Mouse (Mus musculus) heart, embryonic 16.5 days (tissue): ENCODE results near the gene Sipa1l3. TPM values are rescaled to one million over a fixed set of nuclear protein-coding genes. Genes with fewer than 3 reads are reported as not detected.

ENCODE experiments used
- ATAC-seq: fragments of 200-750 bp; cut with Nextera tagmentation; replicated peaks from 2 replicates; pipeline ENCODE4 v1.8.0; 2017; ENCODE audit warnings: moderate number of reproducible peaks; ENCODE audit not compliant: insufficient read depth, low FRiP score; ENCODE audit errors: extremely low read depth
- H3K27ac ChIP-seq: fragments of 300-500 bp; sonication (generic); 2 replicates; pipeline ENCODE4 v1.5.1; 2014; ENCODE audit warnings: mild to moderate bottlenecking, low read length, control low read depth, moderate library complexity
- H3K27me3 ChIP-seq: fragments of 300-500 bp; sonication (generic); 2 replicates; pipeline ENCODE4 v1.6.1; 2014; ENCODE audit warnings: low read length, mixed read lengths; ENCODE audit not compliant: control insufficient read depth, insufficient read depth
- H3K36me3 ChIP-seq: fragments of 300-500 bp; sonication (generic); 2 replicates; pipeline ENCODE4 v1.6.1; 2014; ENCODE audit not compliant: control insufficient read depth, insufficient read depth
- H3K4me1 ChIP-seq: fragments of 300-500 bp; sonication (generic); 2 replicates; pipeline ENCODE4 v1.6.1; 2014; ENCODE audit warnings: low read length, mixed read lengths; ENCODE audit not compliant: control insufficient read depth, insufficient read depth
- H3K4me2 ChIP-seq: fragments of 300-500 bp; sonication (generic); 2 replicates; pipeline ENCODE4 v1.6.1; 2014; ENCODE audit warnings: low read depth, mild to moderate bottlenecking, control low read depth, low read length
- H3K4me3 ChIP-seq: fragments of 300-500 bp; sonication (generic); 2 replicates; pipeline ENCODE4 v1.5.1; 2014; ENCODE audit warnings: mild to moderate bottlenecking, control low read depth, low read length
- H3K9ac ChIP-seq: fragments of 300-500 bp; sonication (generic); 2 replicates; pipeline ENCODE4 v1.6.1; 2014; ENCODE audit warnings: low read length, control low read depth
- H3K9me3 ChIP-seq: fragments of 300-500 bp; sonication (generic); replicated peaks from 2 replicates; pipeline ENCODE4 v1.6.1; 2016; ENCODE audit warnings: low read length; ENCODE audit not compliant: control insufficient read depth
- WGBS: fragments of 180-500 bp; shearing (Covaris S2); extraction: QIAGEN DNeasy Blood & Tissue Kit; methylation state at CpG from one replicate; pipeline ENCODE4 v1.1.7; 2014; 5-methylcytosine and 5-hydroxymethylcytosine counted together
- polyA plus RNA-seq: library from polyadenylated mRNA; unstranded; fragments of >200 nt; fragmentation: Nextera tagmentation; extraction: Ambion mirVana; gene quantifications from 2 replicates; pipeline ENCODE4 v1.2.1, GENCODE M21; 2015

Sipa1l3 gene
- polyA plus RNA-seq, 1 experiment from 2014 or later: 5.8 TPM

DNA sequence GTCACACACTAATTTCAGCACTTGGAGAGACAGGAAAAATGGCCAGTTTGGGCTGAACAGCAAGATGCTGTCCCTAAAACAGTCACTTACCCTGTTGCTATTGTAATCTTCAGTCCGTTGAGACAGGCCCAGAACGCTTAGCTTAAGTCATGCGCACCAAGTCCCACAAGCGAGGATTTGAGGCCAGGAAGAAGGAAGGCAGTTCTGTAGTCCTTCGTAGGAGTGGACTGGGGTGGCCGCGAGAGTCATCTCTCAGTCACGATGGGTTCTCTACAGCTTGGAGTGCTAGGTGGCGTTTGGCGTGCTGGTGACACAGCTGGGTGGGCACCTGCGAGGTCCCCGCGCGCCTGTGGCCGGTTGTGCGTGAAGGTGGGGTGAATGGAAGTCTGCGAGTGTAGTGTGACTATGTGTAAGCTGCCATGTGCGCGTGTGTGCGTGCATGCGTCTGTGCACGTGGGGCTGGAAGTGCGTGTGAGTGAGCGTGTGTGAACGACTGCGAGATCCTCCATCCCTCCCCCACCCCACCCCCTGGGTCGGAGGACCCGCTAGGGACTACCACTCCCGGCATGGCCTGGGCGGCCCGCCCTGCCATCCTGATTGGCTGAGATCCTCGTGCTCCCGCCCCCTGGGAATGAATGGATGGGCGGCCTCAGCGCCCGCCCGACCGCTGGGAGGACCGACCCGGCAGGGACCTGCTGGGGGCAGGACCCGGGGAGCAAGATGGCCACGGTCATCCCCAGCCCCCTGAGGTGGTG, 210.9 kb downstream of the Sipa1l3 start:
- H3K4me2 ChIP-seq: peak overlapping the region; percentile 99
- peak overlapping the region; percentile 71 for H3K9ac ChIP-seq
- no peaks in the 10 kb centered on the region for H3K9me3 ChIP-seq
- H3K4me3 ChIP-seq: peak overlapping the region; percentile 72
- peaks cover 64% of the 10 kb centered on the region for H3K27me3 ChIP-seq
- peaks cover 27% of the 10 kb centered on the region for H3K4me1 ChIP-seq
- peak; percentile 87 for ATAC-seq
- WGBS: 1% methylated on average over 42 of the region's 42 CpGs
- H3K36me3 ChIP-seq: no peaks in the 10 kb centered on the region
- H3K27ac ChIP-seq: no peak overlapping the region

DNA sequence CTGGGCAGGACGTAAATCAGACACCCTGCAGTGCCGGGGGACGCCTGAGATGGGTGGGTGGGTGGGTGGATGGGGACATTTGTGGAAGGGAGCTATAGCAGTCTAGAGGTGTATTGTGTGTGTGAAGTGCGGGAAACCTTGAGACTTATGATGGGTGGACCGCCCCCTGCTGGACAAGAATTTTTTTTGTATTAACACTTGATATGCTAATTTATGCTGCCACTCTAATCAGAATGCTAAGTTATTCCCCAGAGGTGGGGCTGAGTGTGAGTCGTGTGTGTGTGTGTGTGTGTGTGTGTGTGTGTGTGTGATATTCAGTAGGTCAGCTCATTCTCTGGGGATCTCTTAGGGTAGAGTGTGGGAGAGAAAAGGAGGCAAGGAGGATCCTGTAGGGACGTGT, 211.8 kb downstream of the Sipa1l3 start:
- 29% methylated on average over 7 of the region's 7 CpGs for WGBS
- Histone ChIP-seq H3K4me3 (no peak overlapping the region), H3K9ac (no peak overlapping the region), H3K36me3 (no peaks in the 10 kb centered on the region), H3K4me2 (no peak overlapping the region), H3K27me3 (peaks cover 71% of the 10 kb centered on the region), H3K27ac (no peak overlapping the region), H3K9me3 (no peaks in the 10 kb centered on the region), H3K4me1 (peaks cover 27% of the 10 kb centered on the region)
- no peak for ATAC-seq

DNA sequence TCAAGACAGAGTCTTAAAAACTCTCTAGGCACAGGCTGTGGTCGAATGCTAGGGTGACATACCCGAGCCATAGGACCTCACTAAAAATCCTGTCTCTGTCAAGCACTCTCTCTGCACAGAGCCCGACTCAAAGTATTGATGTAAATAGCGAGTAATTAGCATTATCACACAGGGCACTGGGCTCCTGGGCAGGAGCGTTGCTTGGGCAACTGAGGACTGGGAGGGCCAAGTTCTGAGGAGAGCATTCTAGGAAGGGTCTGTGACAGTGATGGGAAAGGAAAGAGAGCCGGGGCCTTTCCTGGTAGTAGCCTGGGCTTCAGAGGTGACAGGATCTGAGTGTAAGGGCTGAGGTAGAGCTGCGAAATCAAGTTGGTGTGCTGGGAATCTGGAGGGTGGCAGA, 212.3 kb downstream of the Sipa1l3 start:
- no peak for ATAC-seq
- 56% methylated on average over 7 of the region's 7 CpGs for WGBS
- Histone ChIP-seq H3K27me3 (peaks cover 66% of the 10 kb centered on the region), H3K4me3 (no peak overlapping the region), H3K9ac (no peak overlapping the region), H3K27ac (no peak overlapping the region), H3K9me3 (no peaks in the 10 kb centered on the region), H3K36me3 (no peaks in the 10 kb centered on the region), H3K4me1 (peaks cover 27% of the 10 kb centered on the region), H3K4me2 (no peak overlapping the region)

DNA sequence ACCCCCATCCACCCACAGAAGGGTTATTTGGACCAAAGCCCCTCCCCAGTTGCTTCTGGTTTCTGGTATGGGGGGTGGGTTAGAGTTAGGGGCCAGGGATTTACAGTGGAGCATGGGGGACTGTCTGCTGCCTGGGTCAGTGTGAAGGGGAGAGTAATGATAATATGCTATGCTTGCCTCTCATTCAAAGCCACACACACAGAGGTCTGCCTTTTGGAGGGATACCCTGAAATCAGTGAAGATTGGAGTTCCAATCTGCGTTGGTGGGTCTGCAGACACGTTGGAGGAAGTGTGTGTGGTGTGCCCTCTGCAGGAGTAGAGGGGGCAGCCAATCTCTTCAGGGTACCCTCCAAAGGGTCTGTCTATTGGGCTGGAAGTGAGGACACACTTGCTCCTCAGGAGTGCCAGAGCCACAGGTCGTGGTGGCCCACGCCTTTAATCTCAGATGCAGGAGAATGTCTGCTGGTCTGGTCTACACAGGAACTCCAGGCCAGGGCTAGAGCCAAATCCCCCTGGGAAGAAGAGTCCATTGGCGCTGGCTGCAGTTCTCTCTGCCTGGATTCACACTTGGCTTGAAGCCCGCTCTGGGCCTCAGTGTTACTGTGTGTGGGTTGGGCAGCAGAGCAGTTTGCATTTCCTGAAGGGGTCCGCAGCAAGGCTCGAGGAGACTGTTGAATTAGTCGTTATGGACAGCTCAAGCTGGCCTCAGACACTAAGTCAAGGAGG, 213.0 kb downstream of the Sipa1l3 start:
- Histone ChIP-seq H3K27me3 (peaks cover 59% of the 10 kb centered on the region), H3K9me3 (no peaks in the 10 kb centered on the region), H3K4me2 (peak overlapping the region; percentile 91), H3K4me1 (peaks cover 27% of the 10 kb centered on the region), H3K4me3 (peak overlapping the region; percentile 61), H3K27ac (no peak overlapping the region), H3K9ac (0 out of 2 replicates have a peak overlapping the region, but pooled peaks have one; percentile 16), H3K36me3 (no peaks in the 10 kb centered on the region)
- no peak for ATAC-seq
- 27% methylated on average over 9 of the region's 9 CpGs for WGBS

DNA sequence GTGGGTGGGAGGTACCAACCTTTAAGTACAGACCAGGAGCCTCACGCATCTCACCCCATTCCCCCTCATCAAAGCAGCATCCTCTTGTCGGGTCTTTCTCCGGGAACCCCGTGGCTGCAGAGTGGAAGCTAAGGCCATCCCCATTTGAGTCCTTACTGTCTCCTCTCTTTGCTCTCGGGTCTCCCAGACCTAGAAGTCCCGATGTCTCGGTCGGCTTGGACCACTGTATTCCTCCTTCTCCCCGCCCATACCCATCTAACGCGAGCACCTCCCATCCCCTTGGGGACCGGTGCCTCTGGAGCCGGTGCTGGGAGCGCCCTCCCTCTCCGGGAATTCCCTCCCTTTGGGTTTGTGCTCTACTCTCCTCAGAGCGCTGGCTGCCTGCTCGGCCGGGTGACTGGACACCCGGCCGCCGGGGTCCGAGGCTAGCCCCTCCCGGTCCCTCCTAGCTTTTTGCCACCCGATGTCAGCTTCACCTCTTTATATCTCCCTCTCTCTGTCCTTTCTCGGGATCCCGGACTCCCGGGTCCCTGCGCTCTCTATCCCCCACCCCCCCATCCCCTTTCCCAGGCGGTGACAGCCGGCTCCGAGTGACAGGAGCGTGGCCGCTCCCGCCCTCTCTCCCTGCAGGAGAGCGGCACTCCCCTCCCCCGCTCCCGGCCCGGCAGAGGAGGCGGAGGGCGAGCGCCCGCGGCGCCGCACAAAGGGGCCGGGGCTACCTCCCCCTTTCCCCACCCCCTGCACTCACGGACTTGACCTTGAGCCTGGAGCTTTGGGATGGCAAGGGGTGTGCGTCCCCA, 213.8 kb downstream of the Sipa1l3 start:
- H3K27ac ChIP-seq: no peak overlapping the region
- H3K9me3 ChIP-seq: no peaks in the 10 kb centered on the region
- H3K9ac ChIP-seq: peak overlapping the region; percentile 68
- 1% methylated on average over 45 of the region's 48 CpGs for WGBS
- no peak for ATAC-seq
- H3K4me3 ChIP-seq: peak overlapping the region; percentile 61
- H3K36me3 ChIP-seq: no peaks in the 10 kb centered on the region
- peaks cover 53% of the 10 kb centered on the region for H3K27me3 ChIP-seq
- H3K4me1 ChIP-seq: peaks cover 27% of the 10 kb centered on the region
- peak overlapping the region; percentile 91 for H3K4me2 ChIP-seq

DNA sequence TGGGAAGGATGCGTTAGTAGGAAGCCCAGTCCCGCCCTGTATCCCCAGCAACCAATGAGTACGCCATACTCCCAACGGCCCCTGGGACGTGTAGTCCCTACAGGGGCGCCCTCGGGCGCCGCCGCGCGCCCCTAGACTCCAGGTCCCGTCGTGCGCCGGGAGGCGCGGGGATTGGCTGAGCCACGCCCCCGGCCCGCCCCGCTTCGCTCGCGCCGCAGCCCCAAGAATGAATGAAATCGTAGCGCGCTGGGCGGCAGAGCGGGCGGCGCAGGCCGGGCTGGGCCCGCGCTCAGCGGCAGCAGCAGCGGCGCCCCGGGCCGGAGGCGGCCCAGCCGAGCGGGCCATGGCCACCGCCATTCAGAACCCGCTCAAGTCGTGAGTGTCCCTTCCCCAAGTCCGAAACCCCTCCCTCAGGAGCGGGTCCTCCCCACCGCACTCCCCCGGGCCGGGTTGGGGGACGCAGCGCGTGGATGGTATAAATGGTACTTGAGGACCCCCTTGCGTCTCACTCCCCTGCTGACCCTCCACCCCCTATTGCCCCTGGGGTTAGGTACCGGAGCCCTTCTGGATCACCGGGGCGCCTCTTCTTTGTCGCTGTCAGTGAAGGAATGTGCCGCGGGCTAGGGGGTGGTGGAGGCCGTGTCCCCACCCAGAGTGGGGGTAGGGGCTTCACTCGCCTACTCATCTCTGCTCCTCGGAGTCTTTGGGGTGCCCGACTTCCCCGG, 214.5 kb downstream of the Sipa1l3 start, which contains the start of gene Dpf1:
Gene Dpf1 (plus strand): TSS at position 214 of the 725 bp plus-strand sequence.
- H3K9me3 ChIP-seq: no peaks in the 10 kb centered on the region
- peak; percentile 74 for ATAC-seq
- no peaks in the 10 kb centered on the region for H3K36me3 ChIP-seq
- H3K4me3 ChIP-seq: peak within 1 kb of the TSS; percentile 61
- peak within 1 kb of the TSS; percentile 68 for H3K9ac ChIP-seq
- H3K27me3 ChIP-seq: peaks cover 52% of the 10 kb centered on the region
- no peak within 1 kb of the TSS for H3K27ac ChIP-seq
- peaks cover 21% of the 10 kb centered on the region for H3K4me1 ChIP-seq
- H3K4me2 ChIP-seq: peak within 1 kb of the TSS; percentile 91
- WGBS: under 1% methylated on average over 67 of the region's 67 CpGs

DNA sequence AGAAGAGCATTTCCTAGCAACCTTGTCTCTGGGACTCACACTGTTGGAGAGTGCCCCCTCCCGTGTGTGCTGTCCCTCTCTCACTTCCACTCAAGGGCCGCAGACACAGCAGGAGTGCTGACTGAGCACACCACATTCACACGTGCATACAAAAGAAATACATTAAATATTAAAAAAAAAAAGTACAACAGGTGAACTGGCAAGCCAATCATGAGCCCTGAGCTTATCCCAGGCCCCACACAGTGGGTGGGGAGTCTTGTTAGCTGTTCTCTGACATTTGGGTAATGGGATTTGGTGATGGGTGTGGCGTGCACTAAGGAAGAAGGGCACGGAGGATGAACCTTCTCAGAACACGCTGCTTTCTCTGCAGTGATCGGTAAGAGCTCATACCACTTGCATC, 215.8 kb downstream of the Sipa1l3 start:
- H3K4me2 ChIP-seq: no peak overlapping the region
- ATAC-seq: no peak
- H3K4me1 ChIP-seq: peaks cover 17% of the 10 kb centered on the region
- H3K9me3 ChIP-seq: no peaks in the 10 kb centered on the region
- no peak overlapping the region for H3K9ac ChIP-seq
- no peak overlapping the region for H3K27ac ChIP-seq
- peaks cover 44% of the 10 kb centered on the region for H3K27me3 ChIP-seq
- H3K36me3 ChIP-seq: no peaks in the 10 kb centered on the region
- WGBS: 59% methylated on average over 7 of the region's 7 CpGs
- no peak overlapping the region for H3K4me3 ChIP-seq

DNA sequence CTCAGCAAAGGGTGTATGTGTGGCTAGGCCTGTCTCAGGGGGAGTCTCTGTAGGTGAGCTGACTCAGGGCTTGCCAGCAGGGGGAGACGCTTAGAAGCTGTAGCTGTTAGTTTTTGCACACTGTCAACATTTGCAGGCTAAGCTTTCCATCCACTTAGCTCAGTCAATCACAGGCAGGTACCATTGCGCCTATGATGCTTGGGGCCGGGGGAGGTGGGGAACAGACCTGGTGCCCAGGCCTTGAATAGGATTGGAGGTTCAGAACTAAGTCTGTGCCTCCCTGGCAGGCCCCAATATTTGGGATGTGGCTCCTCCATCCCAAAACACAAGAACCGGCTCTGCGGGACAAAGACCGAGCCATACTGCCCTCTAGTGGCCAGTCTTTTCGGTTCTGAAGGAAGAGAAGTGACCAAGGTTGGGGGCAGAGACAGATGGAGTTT, 217.3 kb downstream of the Sipa1l3 start:
- H3K27me3 ChIP-seq: peaks cover 41% of the 10 kb centered on the region
- peaks cover 14% of the 10 kb centered on the region for H3K4me1 ChIP-seq
- no peak overlapping the region for H3K27ac ChIP-seq
- WGBS: 2% methylated on average over 7 of the region's 7 CpGs
- H3K4me2 ChIP-seq: no peak overlapping the region
- no peak overlapping the region for H3K9ac ChIP-seq
- no peak overlapping the region for H3K4me3 ChIP-seq
- ATAC-seq: no peak
- no peaks in the 10 kb centered on the region for H3K36me3 ChIP-seq
- H3K9me3 ChIP-seq: no peaks in the 10 kb centered on the region
